Mouse (Mus musculus) forebrain, embryonic 14.5 days (tissue): ENCODE measurements at regions not wholly inside any gene's neighbourhood (a gene's known extent, or its start where the extent isn't known, plus 50 kb on each side); places are given as distances from the start of the nearest gene placed in this dataset.
"Not testable (repeated sequence)": the region's sequence is repeated elsewhere in the genome, so short reads cannot be mapped to it uniquely, and the experiment has no call there.

ENCODE experiments used
- ATAC-seq: fragments of 200-750 bp; cut with Nextera tagmentation; 2 replicates; pipeline ENCODE4 v1.8.0; 2017; ENCODE audit warnings: mild to moderate bottlenecking, moderate library complexity
- DNase-seq: peaks from one replicate; pipeline ENCODE4 v3.0.0-alpha.2; 2015; ENCODE audit warnings: low spot score
- H3K27ac ChIP-seq: fragments of 300-500 bp; sonication (generic); 2 replicates; pipeline ENCODE4 v1.5.1; 2014; ENCODE audit warnings: low read depth, mild to moderate bottlenecking, control low read depth, low read length, moderate library complexity
- H3K27me3 ChIP-seq: fragments of 300-500 bp; sonication (generic); replicated peaks from 2 replicates; pipeline ENCODE4 v1.6.1; 2014; ENCODE audit warnings: low read length, control low read depth, mixed read lengths; ENCODE audit not compliant: control insufficient read depth, insufficient read depth
- H3K36me3 ChIP-seq: fragments of 300-500 bp; sonication (generic); 2 replicates; pipeline ENCODE4 v1.6.1; 2014; ENCODE audit warnings: low read length, control low read depth; ENCODE audit not compliant: control insufficient read depth, insufficient read depth
- H3K4me1 ChIP-seq: fragments of 300-500 bp; sonication (generic); 2 replicates; pipeline ENCODE4 v1.6.1; 2014; ENCODE audit warnings: antibody characterized with exemption, low read length, control low read depth; ENCODE audit not compliant: control insufficient read depth, insufficient read depth
- H3K4me2 ChIP-seq: fragments of 300-500 bp; sonication (generic); 2 replicates; pipeline ENCODE4 v1.6.1; 2014; ENCODE audit warnings: mild to moderate bottlenecking, control low read depth, low read length
- H3K4me3 ChIP-seq: fragments of 300-500 bp; sonication (generic); 2 replicates; pipeline ENCODE4 v1.5.1; 2014; ENCODE audit warnings: low read depth, low read length, control low read depth
- H3K9ac ChIP-seq: fragments of 300-500 bp; sonication (generic); 2 replicates; pipeline ENCODE4 v1.6.1; 2014; ENCODE audit warnings: mild to moderate bottlenecking, low read length, control low read depth, moderate library complexity
- H3K9me3 ChIP-seq: fragments of 300-500 bp; sonication (generic); replicated peaks from 2 replicates; pipeline ENCODE4 v1.6.1; 2016; ENCODE audit warnings: low read length, control low read depth, mixed read lengths; ENCODE audit not compliant: control insufficient read depth
- WGBS: fragments of 180-500 bp; shearing (Covaris S2); extraction: QIAGEN DNeasy Blood & Tissue Kit; methylation state at CpG from one replicate; pipeline ENCODE4 v1.1.7; 2014; 5-methylcytosine and 5-hydroxymethylcytosine counted together

DNA sequence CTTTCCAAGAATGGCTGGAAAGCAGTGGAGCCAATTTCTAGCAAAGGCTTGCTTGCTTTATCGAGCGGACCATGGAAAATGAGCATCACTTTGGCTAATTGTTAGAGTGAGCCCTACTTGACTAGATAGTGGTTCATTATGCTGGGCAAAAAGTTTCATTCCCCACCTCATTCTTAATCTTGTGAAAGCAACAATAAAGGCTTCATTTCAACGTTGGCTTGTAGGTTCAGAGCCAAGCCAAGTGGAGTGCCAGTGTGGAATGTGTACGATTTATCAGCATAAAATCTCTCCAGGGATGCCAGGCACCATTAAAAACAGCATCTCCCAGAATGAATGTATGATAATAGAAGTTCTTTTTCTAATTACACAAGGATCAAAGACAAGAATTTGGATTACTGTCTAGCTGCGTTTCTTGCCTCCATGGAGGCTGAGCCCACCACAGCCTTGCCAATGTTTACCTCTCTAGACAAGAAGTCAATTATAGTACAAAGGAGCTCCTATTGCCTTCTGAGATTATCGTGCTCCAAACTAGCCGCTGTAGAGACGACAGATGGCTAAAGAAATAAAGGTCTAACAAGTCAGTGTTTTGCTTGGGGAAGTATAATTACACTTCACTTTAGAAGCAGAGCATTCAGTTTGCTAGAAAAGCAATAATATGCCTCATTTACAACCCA lies 404.9 kb upstream of the Npsr1 start:
- Histone ChIP-seq H3K4me3 (no peak overlapping the region), H3K4me2 (no peak overlapping the region), H3K27me3 (no peaks in the 10 kb centered on the region), H3K9me3 (no peaks in the 10 kb centered on the region), H3K27ac (no peak overlapping the region), H3K4me1 (no peaks in the 10 kb centered on the region), H3K9ac (no peak overlapping the region), H3K36me3 (no peaks in the 10 kb centered on the region)
- ATAC-seq (peak; percentile 82; the same call in 1 of the 2 replicates), DNase-seq (peak; percentile 77)
- 28% methylated on average over 8 of the region's 8 CpGs for WGBS

DNA sequence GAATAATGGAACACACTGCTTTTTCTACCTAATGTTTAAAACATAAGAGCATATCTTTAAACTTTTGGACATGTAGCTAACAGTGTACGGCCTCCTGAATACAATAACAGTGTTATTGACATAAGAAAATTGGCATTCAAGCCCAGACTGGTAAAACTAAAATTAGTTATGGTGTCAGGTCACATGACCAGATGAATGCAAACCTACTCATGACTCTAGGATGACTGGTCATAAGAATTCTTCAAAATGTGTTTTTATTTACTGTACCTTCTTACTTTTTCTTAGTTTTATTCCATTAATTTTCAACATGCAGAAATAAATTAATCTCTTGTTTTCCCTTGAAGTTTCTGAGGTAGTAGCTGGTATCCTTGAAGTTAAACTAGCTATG lies 404.4 kb upstream of the Npsr1 start:
- Histone ChIP-seq H3K27ac (no peak overlapping the region), H3K27me3 (no peaks in the 10 kb centered on the region), H3K4me2 (no peak overlapping the region), H3K36me3 (no peaks in the 10 kb centered on the region), H3K4me3 (no peak overlapping the region), H3K9me3 (no peaks in the 10 kb centered on the region), H3K4me1 (no peaks in the 10 kb centered on the region), H3K9ac (no peak overlapping the region)
- WGBS, result 17% methylated on average over 1 of the region's 1 CpGs
- ATAC-seq, result no peak
- DNase-seq, result no peak

DNA sequence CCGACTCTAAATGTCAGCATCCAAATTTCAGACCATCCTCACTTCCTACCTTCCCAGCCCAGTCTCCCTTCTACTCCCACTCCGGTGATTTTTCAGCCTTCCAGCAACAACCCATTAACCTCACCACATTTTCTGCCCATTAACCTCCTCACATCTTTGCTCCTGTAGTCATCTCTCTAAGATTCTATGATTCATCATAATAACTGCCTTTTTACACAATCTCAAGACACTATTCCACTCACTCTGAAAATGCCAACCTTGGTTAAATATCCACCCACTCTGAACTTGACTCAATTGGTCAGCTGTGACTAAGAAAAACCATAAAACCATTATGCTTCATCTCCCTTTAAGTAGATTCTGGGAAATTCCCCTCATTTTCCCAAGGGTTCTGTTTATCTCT lies 403.3 kb upstream of the Npsr1 start:
- no peaks in the 10 kb centered on the region for H3K9me3 ChIP-seq
- H3K4me1 ChIP-seq, result no peaks in the 10 kb centered on the region
- H3K4me3 ChIP-seq, result no peak overlapping the region
- WGBS, result 97% methylated on average over 2 of the region's 2 CpGs
- no peak overlapping the region for H3K27ac ChIP-seq
- H3K4me2 ChIP-seq, result no peak overlapping the region
- no peak for ATAC-seq
- H3K27me3 ChIP-seq, result no peaks in the 10 kb centered on the region
- no peak overlapping the region for H3K9ac ChIP-seq
- no peaks in the 10 kb centered on the region for H3K36me3 ChIP-seq
- no peak for DNase-seq

DNA sequence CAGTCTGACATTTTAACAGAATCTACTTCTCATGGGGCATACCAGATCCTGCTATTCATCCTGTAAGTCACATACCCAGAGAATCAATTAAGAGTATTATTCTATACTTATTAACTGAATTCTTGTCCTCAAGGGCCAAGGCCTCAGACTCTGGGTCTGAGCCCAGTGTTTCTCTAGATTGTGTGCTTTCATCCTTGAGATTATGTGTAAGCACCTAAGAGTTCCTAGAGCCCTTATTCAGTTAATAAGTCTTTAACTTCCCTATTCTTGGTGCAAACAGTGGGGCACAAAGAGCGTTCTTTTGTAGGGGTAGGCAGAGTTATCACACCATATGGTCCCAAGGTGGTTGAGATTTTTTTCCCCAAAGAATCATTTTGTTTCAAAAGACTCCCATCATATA lies 397.2 kb upstream of the Npsr1 start:
- H3K36me3 ChIP-seq, result no peaks in the 10 kb centered on the region
- H3K4me2 ChIP-seq, result no peak overlapping the region
- no peak overlapping the region for H3K4me3 ChIP-seq
- H3K4me1 ChIP-seq, result no peaks in the 10 kb centered on the region
- no peak overlapping the region for H3K9ac ChIP-seq
- no peaks in the 10 kb centered on the region for H3K27me3 ChIP-seq
- DNase-seq (no peak), ATAC-seq (no peak)
- 84% methylated on average over 1 of the region's 1 CpGs for WGBS
- no peak overlapping the region for H3K27ac ChIP-seq
- no peaks in the 10 kb centered on the region for H3K9me3 ChIP-seq

DNA sequence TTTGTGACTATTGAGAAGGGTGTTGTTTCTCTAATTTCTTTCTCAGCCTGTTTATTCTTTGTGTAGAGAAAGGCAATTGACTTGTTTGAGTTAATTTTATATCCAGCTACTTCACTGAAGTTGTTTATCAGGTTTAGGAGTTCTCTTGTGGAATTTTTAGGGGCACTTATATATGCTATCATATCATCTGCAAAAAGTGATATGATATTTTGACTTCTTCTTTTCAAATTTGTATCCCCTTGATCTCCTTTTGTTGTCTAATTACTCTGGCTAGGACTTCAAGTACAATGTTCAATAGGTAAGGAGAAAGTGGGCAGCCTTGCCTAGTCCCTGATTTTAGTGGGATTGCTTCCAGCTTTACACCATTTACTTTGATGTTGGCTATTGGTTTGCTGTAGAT lies 380.2 kb upstream of the Npsr1 start:
- DNase-seq, result peak; percentile 65
- not testable (repeated sequence) for H3K36me3 ChIP-seq, H3K4me1 ChIP-seq, H3K4me3 ChIP-seq, H3K27ac ChIP-seq, H3K27me3 ChIP-seq, ATAC-seq, H3K9me3 ChIP-seq, H3K9ac ChIP-seq, H3K4me2 ChIP-seq

DNA sequence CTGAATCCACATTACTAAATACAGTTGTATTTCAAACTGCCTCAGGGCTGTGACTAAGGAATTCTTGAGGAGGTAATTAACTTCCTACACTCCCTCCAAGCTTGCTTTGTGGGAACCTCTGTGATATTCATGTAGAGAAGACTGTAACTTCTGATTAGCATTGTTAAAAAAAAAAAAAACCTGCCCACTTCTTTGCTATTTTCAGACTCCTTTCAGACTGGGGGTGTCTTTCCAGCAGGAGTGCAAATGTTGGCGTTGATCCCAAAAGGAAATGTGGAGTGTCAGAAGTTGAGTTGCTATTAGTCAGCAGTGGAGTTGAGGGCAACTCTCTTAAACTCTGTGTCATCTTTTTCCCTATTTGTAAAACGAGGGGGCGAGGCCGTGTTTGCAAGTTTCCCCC lies 369.0 kb upstream of the Npsr1 start:
- H3K9me3 ChIP-seq, result no peaks in the 10 kb centered on the region
- DNase-seq (no peak), ATAC-seq (no peak)
- no peaks in the 10 kb centered on the region for H3K4me1 ChIP-seq
- WGBS, result 78% methylated on average over 4 of the region's 4 CpGs
- no peaks in the 10 kb centered on the region for H3K36me3 ChIP-seq
- H3K27me3 ChIP-seq, result no peaks in the 10 kb centered on the region
- H3K4me3 ChIP-seq, result no peak overlapping the region
- H3K4me2 ChIP-seq, result no peak overlapping the region
- no peak overlapping the region for H3K27ac ChIP-seq
- no peak overlapping the region for H3K9ac ChIP-seq

DNA sequence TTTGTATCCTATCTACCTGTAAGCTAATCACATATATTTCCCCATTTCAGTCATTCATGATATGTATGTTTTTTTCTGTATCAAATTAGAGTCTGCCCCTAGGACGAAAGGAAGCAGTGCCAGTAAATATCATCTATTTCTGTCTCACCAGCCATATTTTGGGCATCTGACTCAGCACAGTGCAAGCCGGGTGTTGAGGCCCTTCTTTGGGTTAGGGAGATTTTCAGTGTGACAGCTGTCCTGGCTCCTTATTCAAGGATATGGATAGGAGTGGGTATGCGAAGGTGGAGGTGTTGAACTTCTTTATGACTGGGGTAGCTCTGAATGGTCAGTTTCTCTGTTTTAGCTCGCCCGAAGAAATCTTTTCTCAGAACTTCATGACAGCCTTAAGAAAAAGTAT lies 345.3 kb upstream of the Npsr1 start:
- no peaks in the 10 kb centered on the region for H3K36me3 ChIP-seq
- no peaks in the 10 kb centered on the region for H3K9me3 ChIP-seq
- ATAC-seq, result no peak
- H3K27ac ChIP-seq, result no peak overlapping the region
- no peak for DNase-seq
- H3K4me3 ChIP-seq, result no peak overlapping the region
- WGBS, result 91% methylated on average over 5 of the region's 5 CpGs
- H3K4me2 ChIP-seq, result no peak overlapping the region
- H3K4me1 ChIP-seq, result no peaks in the 10 kb centered on the region
- H3K9ac ChIP-seq, result no peak overlapping the region
- no peaks in the 10 kb centered on the region for H3K27me3 ChIP-seq

DNA sequence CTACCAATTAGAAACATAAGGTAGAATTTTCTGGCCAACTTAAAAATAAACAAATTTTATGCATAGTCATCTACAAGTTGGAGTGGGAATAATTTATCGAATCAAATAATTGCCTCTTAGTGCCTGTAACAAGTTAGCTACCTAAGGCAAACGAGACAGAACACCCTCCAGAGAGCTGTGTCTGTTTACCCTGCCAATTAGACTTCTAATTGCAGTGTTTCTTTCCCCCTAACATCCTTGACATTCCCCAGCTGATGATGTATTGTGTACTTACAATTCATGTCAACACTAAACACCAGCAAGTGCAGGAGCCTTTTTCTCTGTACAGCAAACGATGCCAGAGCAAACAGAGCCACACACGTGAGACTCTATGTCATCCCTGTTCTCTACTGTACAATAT lies 311.1 kb upstream of the Npsr1 start:
- DNase-seq (peak; percentile 58), ATAC-seq (peak; percentile 72)
- no peak overlapping the region for H3K4me3 ChIP-seq
- H3K4me1 ChIP-seq, result no peaks in the 10 kb centered on the region
- H3K9ac ChIP-seq, result no peak overlapping the region
- no peaks in the 10 kb centered on the region for H3K36me3 ChIP-seq
- no peak overlapping the region for H3K27ac ChIP-seq
- no peak overlapping the region for H3K4me2 ChIP-seq
- no peaks in the 10 kb centered on the region for H3K27me3 ChIP-seq
- 24% methylated on average over 4 of the region's 4 CpGs for WGBS
- H3K9me3 ChIP-seq, result no peaks in the 10 kb centered on the region
